Mouse (Mus musculus): ENCODE measurements at regions not wholly inside any gene's neighbourhood (a gene's known extent, or its start where the extent isn't known, plus 50 kb on each side); places are given as distances from the start of the nearest gene placed in this dataset.

DNA sequence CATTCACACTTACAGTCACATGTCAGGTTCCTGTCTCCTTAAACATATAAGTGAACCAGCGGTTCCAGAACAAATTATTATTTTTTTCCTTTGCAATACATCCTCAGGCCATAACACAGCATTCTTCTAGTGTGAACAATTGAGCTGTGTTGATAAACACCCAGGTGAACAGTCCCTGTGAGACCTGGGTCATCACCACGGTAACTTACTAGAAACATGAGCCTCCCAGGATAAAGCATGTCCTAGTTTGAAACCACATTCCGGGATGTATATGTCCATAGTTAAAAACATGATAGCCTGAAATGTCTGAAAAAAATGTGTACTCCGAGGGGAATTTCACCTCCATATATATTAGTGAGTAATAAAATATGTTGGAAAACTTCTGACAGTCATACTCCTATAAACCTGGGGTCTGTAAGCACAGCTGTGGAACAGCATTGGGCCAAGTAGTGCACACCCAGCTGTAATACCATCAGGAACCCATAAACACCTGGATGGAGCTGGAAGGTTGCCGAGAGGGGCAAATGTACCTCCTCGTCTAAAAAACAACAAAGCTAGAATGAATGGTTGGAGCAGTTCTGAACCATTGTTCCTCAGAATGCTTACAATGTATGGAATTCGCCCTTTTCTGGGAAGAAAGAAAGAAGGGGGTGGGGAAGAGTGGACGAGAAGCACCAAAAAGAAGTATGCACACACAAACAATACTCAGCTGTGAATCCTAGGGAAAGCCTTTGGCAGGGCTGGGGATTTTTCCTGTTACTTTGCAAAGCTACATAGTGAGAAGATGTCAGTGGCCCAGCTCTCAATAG, 232.9 kb downstream of the Irs2 start:
- Histone ChIP-seq H3K36me3 (no peaks in the 10 kb centered on the region), H3K27ac (peak overlapping the region; percentile 81), H3K4me2 (replicated peaks) (peak overlapping the region; percentile 15; the same call in 1 of the 2 replicates), H3K4me3 (no peak overlapping the region), H3K27me3 (no peaks in the 10 kb centered on the region), H3K9ac (no peak overlapping the region), H3K4me1 (peaks cover 28% of the 10 kb centered on the region), H3K9me3 (0 out of 2 replicates have a peak, but pooled peaks cover 4% of the 10 kb centered on the region)
- ATAC-seq (ENCODE audit: low FRiP score, low read depth): peak; percentile 93
- 24% methylated on average over 8 of the region's 8 CpGs for WGBS

GRCm38 (mm10) chr8:10774778-10775177, 233.5 kb downstream of the Irs2 start:
- Histone ChIP-seq H3K9ac (no peak overlapping the region), H3K27me3 (no peaks in the 10 kb centered on the region), H3K27ac (peak overlapping the region; percentile 56), H3K4me1 (peaks cover 28% of the 10 kb centered on the region), H3K4me2 (replicated peaks) (0 out of 2 replicates have a peak overlapping the region, but pooled peaks have one; percentile 15), H3K36me3 (no peaks in the 10 kb centered on the region), H3K4me3 (no peak overlapping the region), H3K9me3 (0 out of 2 replicates have a peak, but pooled peaks cover 4% of the 10 kb centered on the region)
- peak; percentile 57 for ATAC-seq (ENCODE audit: low FRiP score, low read depth)
- 40% methylated on average over 3 of the region's 3 CpGs for WGBS

- no peak for ATAC-seq (ENCODE audit: low FRiP score, low read depth)
- 75% methylated on average over 4 of the region's 4 CpGs for WGBS
Measured at GRCm38 (mm10) chr8:10768181-10768580, 240.1 kb downstream of the Irs2 start.

GRCm38 (mm10) chr8:10763907-10764306, 244.4 kb downstream of the Irs2 start:
- Histone ChIP-seq H3K27ac (peak overlapping the region; percentile 33; the same call in 1 of the 2 replicates), H3K9ac (no peak overlapping the region), H3K9me3 (no peaks in the 10 kb centered on the region), H3K4me2 (replicated peaks) (no peak overlapping the region), H3K4me1 (peaks cover 46% of the 10 kb centered on the region), H3K27me3 (no peaks in the 10 kb centered on the region), H3K4me3 (no peak overlapping the region), H3K36me3 (no peaks in the 10 kb centered on the region)
- WGBS: 72% methylated on average over 2 of the region's 2 CpGs
- no peak for ATAC-seq (ENCODE audit: low FRiP score, low read depth)

More at GRCm38 (mm10) chr8:10768181-10768580, 240.1 kb downstream of the Irs2 start:
- Histone ChIP-seq H3K9ac (no peak overlapping the region), H3K27ac (no peak overlapping the region), H3K4me1 (peaks cover 9% of the 10 kb centered on the region), H3K27me3 (no peaks in the 10 kb centered on the region), H3K9me3 (no peaks in the 10 kb centered on the region), H3K36me3 (no peaks in the 10 kb centered on the region), H3K4me3 (no peak overlapping the region), H3K4me2 (replicated peaks) (no peak overlapping the region)

DNA sequence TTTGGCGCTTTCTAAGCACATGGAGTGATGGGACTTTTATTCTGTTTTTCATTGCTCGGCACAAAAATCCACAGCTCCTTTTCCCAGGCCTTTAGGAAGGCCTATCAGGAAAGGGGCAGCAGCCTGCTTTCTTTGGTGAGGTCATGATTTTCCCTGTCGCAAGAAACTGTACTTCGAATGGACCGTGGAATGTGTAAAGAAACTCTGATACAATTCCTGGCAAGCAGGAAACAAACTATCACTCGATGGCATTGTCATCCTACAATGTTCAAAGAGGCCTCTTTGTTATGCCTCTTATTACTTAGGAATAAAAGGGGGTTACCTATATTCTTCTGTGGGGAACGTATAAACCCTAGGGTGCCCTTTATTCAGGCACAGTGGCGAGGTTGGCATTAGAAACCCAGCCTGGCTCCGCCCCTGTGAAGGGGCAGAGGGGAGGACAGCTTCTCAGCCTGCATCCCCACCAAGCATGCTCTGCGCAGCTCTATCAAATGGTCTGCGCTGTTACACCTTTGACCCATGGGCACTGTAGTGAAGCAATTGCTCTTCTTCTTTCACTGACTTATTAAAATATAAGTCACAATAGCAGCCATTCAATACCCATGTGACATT, 246.5 kb downstream of the Irs2 start:
- no peak overlapping the region for H3K4me3 ChIP-seq
- WGBS: 30% methylated on average over 11 of the region's 11 CpGs
- ATAC-seq (ENCODE audit: low FRiP score, low read depth): no peak
- H3K9me3 ChIP-seq: no peaks in the 10 kb centered on the region
- H3K36me3 ChIP-seq: no peaks in the 10 kb centered on the region
- no peaks in the 10 kb centered on the region for H3K27me3 ChIP-seq
- H3K27ac ChIP-seq: peak overlapping the region; percentile 97
- no peak overlapping the region for H3K9ac ChIP-seq
- peak overlapping the region; percentile 55 for H3K4me2 ChIP-seq (replicated peaks)
- peaks cover 50% of the 10 kb centered on the region for H3K4me1 ChIP-seq

DNA sequence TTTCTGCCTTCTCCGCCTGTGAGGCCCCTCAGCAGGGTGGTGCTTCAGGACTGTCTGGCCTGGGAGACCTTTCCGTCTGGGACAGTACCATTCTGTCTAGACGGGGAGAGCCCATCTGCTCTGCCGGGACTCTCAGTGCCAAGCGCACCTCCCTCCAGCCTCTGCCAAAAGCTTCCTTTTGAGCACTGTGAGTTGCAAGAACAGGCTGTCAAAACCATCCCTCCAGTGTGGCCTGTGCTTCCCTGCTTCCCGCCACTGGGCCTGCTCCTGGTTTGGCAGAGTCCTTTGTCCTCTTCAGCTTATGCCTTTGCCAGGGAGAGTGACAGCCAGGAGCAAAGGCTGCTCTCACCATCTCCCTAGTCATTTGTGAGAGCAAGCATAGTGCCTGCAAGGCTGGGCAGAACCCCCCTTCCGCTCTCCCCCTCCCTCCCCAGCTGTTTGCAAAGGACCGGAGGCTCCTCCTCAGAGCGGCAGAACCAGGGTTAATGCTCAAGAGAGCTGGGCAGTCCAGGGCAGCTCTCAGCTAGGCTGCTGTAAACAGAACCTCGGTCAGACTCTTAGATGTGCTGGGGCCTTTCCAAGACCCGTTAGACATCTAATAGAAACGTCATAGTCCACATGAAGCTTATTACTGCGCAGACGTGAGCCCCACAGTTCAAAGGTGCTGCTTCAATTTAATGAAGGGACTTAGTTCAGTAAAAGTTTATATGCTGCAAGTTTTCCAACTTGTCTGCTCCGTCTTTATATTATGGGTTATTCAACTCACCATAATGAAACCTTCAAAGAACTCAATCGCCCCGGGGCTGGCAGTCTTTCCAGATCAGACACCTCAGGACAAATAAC, 247.2 kb downstream of the Irs2 start:
- Histone ChIP-seq H3K4me3 (peak overlapping the region; percentile 20), H3K4me1 (peaks cover 50% of the 10 kb centered on the region), H3K36me3 (no peaks in the 10 kb centered on the region), H3K9ac (peak overlapping the region; percentile 55), H3K9me3 (no peaks in the 10 kb centered on the region), H3K4me2 (replicated peaks) (peak overlapping the region; percentile 55), H3K27me3 (no peaks in the 10 kb centered on the region), H3K27ac (peak overlapping the region; percentile 97)
- whole genome bisulfite sequencing: 4% methylated on average over 17 of the region's 17 CpGs
- ATAC-seq (ENCODE audit: low FRiP score, low read depth): peak; percentile 92

- Histone ChIP-seq H3K4me3 (peak overlapping the region; percentile 20; the same call in 1 of the 2 replicates), H3K9me3 (no peaks in the 10 kb centered on the region), H3K27ac (peak overlapping the region; percentile 97), H3K4me2 (replicated peaks) (peak overlapping the region; percentile 55), H3K36me3 (no peaks in the 10 kb centered on the region), H3K4me1 (peaks cover 50% of the 10 kb centered on the region), H3K9ac (no peak overlapping the region; the same call in 1 of the 2 replicates), H3K27me3 (no peaks in the 10 kb centered on the region)
- no peak for ATAC-seq (ENCODE audit: low FRiP score, low read depth)
- 38% methylated on average over 6 of the region's 6 CpGs for WGBS
Measured at GRCm38 (mm10) chr8:10760231-10760630, 248.0 kb downstream of the Irs2 start.

DNA sequence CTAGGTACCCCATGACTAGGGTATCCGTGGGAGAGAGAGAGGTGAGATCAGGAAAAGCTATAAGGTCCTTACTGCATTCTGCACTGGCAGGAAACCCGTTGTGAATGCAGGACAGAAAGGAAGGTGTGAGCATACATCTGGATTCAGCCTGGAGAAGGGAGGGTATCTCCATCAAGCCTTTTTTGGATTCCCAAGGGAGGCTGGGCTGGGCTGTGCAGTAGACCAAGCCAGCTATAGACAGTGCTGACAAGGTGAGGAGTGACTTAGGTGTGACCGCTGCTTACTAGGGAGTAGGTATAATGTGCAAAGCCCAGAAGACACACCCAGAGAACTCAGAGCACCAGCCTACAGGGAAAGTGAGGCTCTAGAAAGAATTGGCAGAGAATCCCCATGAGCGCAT, 250.1 kb downstream of the Irs2 start:
- Histone ChIP-seq H3K9ac (no peak overlapping the region), H3K4me1 (peaks cover 41% of the 10 kb centered on the region), H3K9me3 (no peaks in the 10 kb centered on the region), H3K4me3 (no peak overlapping the region), H3K36me3 (no peaks in the 10 kb centered on the region), H3K27me3 (no peaks in the 10 kb centered on the region), H3K27ac (no peak overlapping the region), H3K4me2 (replicated peaks) (no peak overlapping the region)
- WGBS: 83% methylated on average over 4 of the region's 4 CpGs
- ATAC-seq (ENCODE audit: low FRiP score, low read depth): no peak

GRCm38 (mm10) chr8:10754986-10755308, 253.3 kb downstream of the Irs2 start:
- Histone ChIP-seq H3K4me1 (peaks cover 14% of the 10 kb centered on the region), H3K27me3 (no peaks in the 10 kb centered on the region), H3K27ac (no peak overlapping the region), H3K4me3 (no peak overlapping the region), H3K9me3 (no peaks in the 10 kb centered on the region), H3K4me2 (replicated peaks) (no peak overlapping the region), H3K9ac (no peak overlapping the region), H3K36me3 (no peaks in the 10 kb centered on the region)
- WGBS: 81% methylated on average over 4 of the region's 4 CpGs
- no peak for ATAC-seq (ENCODE audit: low FRiP score, low read depth)

DNA sequence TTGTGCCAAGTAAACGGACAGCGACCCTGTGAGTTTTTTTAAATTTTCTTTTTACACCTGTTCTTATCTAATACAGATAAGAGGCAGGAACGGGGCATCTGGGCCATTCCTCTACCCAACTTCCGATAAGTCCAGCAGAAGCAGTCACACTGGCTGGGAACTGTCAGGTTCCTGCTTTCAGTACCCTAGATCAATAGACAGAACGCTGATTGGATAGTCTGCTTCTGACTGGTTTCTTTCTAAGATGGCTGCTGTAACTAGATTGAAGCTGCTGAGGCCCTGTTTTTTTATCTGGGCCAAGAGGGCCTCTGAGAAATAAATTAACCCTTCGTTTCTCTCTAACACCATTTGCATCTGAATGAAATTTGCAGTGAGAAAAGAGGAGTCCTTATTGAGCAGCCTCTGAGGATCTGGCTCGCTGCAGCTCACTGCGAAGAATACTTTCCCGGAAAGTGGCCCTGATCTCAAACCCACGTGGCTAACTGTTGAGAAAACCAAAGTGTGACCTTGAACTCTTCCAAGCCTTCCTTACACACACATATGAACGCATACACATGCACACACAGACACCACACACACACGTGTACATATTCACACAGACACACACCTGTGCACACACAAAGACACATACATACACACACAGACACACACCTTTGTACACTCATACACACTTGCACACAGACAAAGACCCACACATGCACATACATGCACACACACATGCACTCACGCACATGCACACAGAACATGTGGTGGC, 253.8 kb downstream of the Irs2 start:
- 84% methylated on average over 13 of the region's 13 CpGs for WGBS
- ATAC-seq (ENCODE audit: low FRiP score, low read depth): no peak

GRCm38 (mm10) chr8:10753056-10753455, 255.2 kb downstream of the Irs2 start:
- no peak overlapping the region for H3K4me3 ChIP-seq
- H3K27me3 ChIP-seq: no peaks in the 10 kb centered on the region
- no peak overlapping the region for H3K4me2 ChIP-seq (replicated peaks)
- no peaks in the 10 kb centered on the region for H3K36me3 ChIP-seq
- H3K4me1 ChIP-seq: peaks cover 1% of the 10 kb centered on the region; the same call in 1 of the 2 replicates
- no peak for ATAC-seq (ENCODE audit: low FRiP score, low read depth)
- no peak overlapping the region for H3K27ac ChIP-seq
- no peak overlapping the region for H3K9ac ChIP-seq
- WGBS: 78% methylated on average over 6 of the region's 6 CpGs
- H3K9me3 ChIP-seq: 0 out of 2 replicates have a peak, but pooled peaks cover 3% of the 10 kb centered on the region

More for the DNA sequence above, 253.8 kb downstream of the Irs2 start:
- H3K36me3 ChIP-seq: no peaks in the 10 kb centered on the region
- no peak overlapping the region for H3K9ac ChIP-seq
- no peak overlapping the region for H3K4me3 ChIP-seq
- H3K27me3 ChIP-seq: no peaks in the 10 kb centered on the region
- peaks cover 8% of the 10 kb centered on the region; the same call in 1 of the 2 replicates for H3K4me1 ChIP-seq
- H3K9me3 ChIP-seq: no peaks in the 10 kb centered on the region
- no peak overlapping the region for H3K4me2 ChIP-seq (replicated peaks)
- H3K27ac ChIP-seq: no peak overlapping the region
